Mouse (Mus musculus) CD4-positive naive resting alpha-beta T cell, adult 76 days (primary cell): ENCODE results near the gene 4933428G20Rik. TPM values are rescaled to one million over a fixed set of nuclear protein-coding genes. Genes with fewer than 3 reads are reported as not detected.

Experiments used
- total RNA-seq: library from RNA; stranded (reverse); gene quantifications from one replicate; pipeline ENCODE4 v1.2.4, GENCODE M21; 2023

The 4933428G20Rik gene
- not detected for total RNA-seq

DNA sequence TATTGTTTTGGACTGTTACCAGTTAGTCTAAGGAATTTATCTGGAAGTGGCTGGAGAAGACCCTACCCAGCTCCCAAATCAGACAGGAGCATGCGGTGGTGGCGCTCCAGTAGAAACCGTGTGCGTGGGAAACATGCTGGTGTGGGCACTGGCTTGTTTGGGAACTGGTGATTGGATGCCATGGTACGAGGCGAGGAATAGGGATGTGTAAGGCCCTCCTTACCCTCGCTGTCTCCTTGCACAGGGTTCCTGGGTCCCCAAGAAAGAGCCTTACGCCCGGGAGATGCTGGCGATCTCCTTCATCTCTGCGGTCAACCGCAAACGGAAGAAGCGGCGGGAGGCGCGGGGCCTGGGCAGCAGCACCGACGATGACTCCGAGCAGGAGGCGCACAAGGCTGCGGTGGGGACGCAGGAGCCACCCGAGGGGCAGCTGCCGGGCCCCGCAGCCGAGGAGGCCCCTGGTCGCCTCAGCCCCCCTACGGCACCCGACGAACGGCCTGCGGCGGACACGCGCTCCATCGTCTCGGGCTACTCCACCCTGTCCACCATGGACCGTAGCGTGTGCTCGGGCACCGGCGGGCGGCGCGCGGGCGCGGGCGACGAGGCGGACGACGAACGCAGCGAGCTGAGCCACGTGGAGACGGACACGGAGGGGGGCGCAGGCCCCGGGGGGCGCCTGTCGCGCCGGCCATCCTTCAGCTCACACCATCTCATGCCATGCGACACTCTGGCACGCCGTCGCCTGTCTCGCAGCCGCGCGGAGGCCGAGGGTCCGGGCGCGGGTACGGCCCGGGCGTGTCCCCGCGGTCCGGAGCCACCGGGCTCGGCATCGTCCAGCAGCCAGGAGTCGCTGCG lies at the start of gene 4933428G20Rik:
TSS of gene 4933428G20Rik (minus strand) at position 476 of the 855 bp plus-strand sequence.

Other genes with a start within 250 kb of the 4933428G20Rik start
- 67.7 TPM for gene Npepps, start 219.7 kb downstream of the 4933428G20Rik start, total RNA-seq
- 9.9 TPM for gene Mrpl45, start 184.6 kb downstream of the 4933428G20Rik start, total RNA-seq
- 0.12 TPM for gene Gpr179, start 148.3 kb downstream of the 4933428G20Rik start, total RNA-seq
- 13.0 TPM for gene Socs7, start 137.8 kb downstream of the 4933428G20Rik start, total RNA-seq
- 0.56 TPM for gene Arhgap23, start 84.8 kb downstream of the 4933428G20Rik start, total RNA-seq
- not detected for gene Srcin1, start 75.8 kb upstream of the 4933428G20Rik start, total RNA-seq
- gene Epop, start 129.4 kb upstream of the 4933428G20Rik start, total RNA-seq: 9.4 TPM
- gene Mllt6, start 163.1 kb upstream of the 4933428G20Rik start, total RNA-seq: 208 TPM
- 39.2 TPM for gene Cisd3, start 185.5 kb upstream of the 4933428G20Rik start, total RNA-seq
- 3.4 TPM for gene Pcgf2, start 200.2 kb upstream of the 4933428G20Rik start, total RNA-seq
- 109 TPM for gene Psmb3, start 203.1 kb upstream of the 4933428G20Rik start, total RNA-seq
- gene Pip4k2b, start 244.4 kb upstream of the 4933428G20Rik start, total RNA-seq: 52.4 TPM